Mouse (Mus musculus) embryonic facial prominence, embryonic 12.5 days (tissue): ENCODE measurements around the gene Gm20696. TPM values are rescaled to one million over a fixed set of nuclear protein-coding genes. Genes with fewer than 3 reads are reported as not detected.

ENCODE experiments used
- ATAC-seq: fragments of 200-750 bp; cut with Nextera tagmentation; 2 replicates; pipeline ENCODE4 v1.8.0; 2017; ENCODE audit not compliant: insufficient number of reproducible peaks, insufficient read depth, low FRiP score, low TSS enrichment
- H3K27ac ChIP-seq: fragments of 300-500 bp; sonication (generic); 2 replicates; pipeline ENCODE4 v1.5.1; 2016; ENCODE audit warnings: mild to moderate bottlenecking
- H3K27me3 ChIP-seq: fragments of 300-500 bp; sonication (generic); 2 replicates; pipeline ENCODE4 v1.6.1; 2016; ENCODE audit warnings: mild to moderate bottlenecking, moderate library complexity
- H3K36me3 ChIP-seq: fragments of 300-500 bp; sonication (generic); 2 replicates; pipeline ENCODE4 v1.6.1; 2016; ENCODE audit warnings: mild to moderate bottlenecking
- H3K4me1 ChIP-seq: fragments of 300-500 bp; sonication (generic); 2 replicates; pipeline ENCODE4 v1.6.1; 2016
- H3K4me2 ChIP-seq: fragments of 300-500 bp; sonication (generic); replicated peaks from 2 replicates; pipeline ENCODE4 v1.6.1; 2016; ENCODE audit warnings: mild to moderate bottlenecking, moderate library complexity
- H3K4me3 ChIP-seq: fragments of 300-500 bp; sonication (generic); 2 replicates; pipeline ENCODE4 v1.5.1; 2016; ENCODE audit warnings: mild to moderate bottlenecking
- H3K9ac ChIP-seq: fragments of 300-500 bp; sonication (generic); 2 replicates; pipeline ENCODE4 v1.6.1; 2016; ENCODE audit warnings: mild to moderate bottlenecking, moderate library complexity
- H3K9me3 ChIP-seq: fragments of 300-500 bp; sonication (generic); 2 replicates; pipeline ENCODE4 v1.6.1; 2016; ENCODE audit warnings: mild to moderate bottlenecking, moderate library complexity
- WGBS: fragments of 180-500 bp; shearing (Covaris S2); methylation state at CpG from one replicate; pipeline ENCODE4 v1.1.7; 2016; 5-methylcytosine and 5-hydroxymethylcytosine counted together
- polyA plus RNA-seq: library from polyadenylated mRNA; unstranded; fragments of >200 nt; fragmentation: Nextera tagmentation; extraction: Ambion mirVana; gene quantifications from 2 replicates; pipeline ENCODE4 v1.2.1, GENCODE M21; 2016

The Gm20696 gene
- polyA plus RNA-seq, 1 experiment from 2014 or later = 7.5 TPM

- no peaks in the 10 kb centered on the region for H3K9me3 ChIP-seq
- H3K4me1 ChIP-seq = peaks cover 30% of the 10 kb centered on the region
- H3K4me3 ChIP-seq = no peak overlapping the region
- H3K27me3 ChIP-seq = no peaks in the 10 kb centered on the region
- H3K36me3 ChIP-seq = no peaks in the 10 kb centered on the region
- 69% methylated on average over 1 of the region's 1 CpGs for WGBS
- no peak overlapping the region for H3K4me2 ChIP-seq
- no peak overlapping the region for H3K9ac ChIP-seq
- H3K27ac ChIP-seq = no peak overlapping the region
- no peak for ATAC-seq
Observed at GRCm38 (mm10) chr6:99277251-99277650, 389.3 kb downstream of the Gm20696 start.

DNA sequence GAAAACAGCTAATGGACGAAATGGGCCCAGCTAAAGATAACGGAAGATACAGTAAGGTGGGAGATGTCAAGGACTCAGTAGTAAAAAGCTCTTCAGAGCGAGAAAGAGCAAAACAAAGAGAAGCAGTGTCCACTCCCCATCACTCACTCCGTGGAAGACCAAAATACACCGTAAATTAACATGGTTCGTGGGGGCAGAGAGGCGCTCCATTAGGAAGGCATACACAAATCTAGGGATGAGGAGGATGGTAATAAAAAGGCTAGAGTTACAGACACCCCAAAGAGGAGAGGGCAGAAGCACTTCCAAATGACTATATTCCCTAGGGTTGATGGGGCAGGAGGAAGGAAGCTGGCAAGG lies 390.3 kb downstream of the Gm20696 start:
- WGBS = 74% methylated on average over 7 of the region's 7 CpGs
- no peak overlapping the region for H3K4me3 ChIP-seq
- no peak overlapping the region for H3K4me2 ChIP-seq
- no peaks in the 10 kb centered on the region for H3K36me3 ChIP-seq
- peaks cover 39% of the 10 kb centered on the region for H3K4me1 ChIP-seq
- no peaks in the 10 kb centered on the region for H3K9me3 ChIP-seq
- no peak overlapping the region for H3K9ac ChIP-seq
- H3K27ac ChIP-seq = no peak overlapping the region
- ATAC-seq = no peak
- H3K27me3 ChIP-seq = no peaks in the 10 kb centered on the region

GRCm38 (mm10) chr6:99275381-99276296 lies 391.0 kb downstream of the Gm20696 start:
- Histone ChIP-seq H3K4me1 (peaks cover 45% of the 10 kb centered on the region), H3K4me3 (no peak overlapping the region), H3K27ac (no peak overlapping the region), H3K9me3 (no peaks in the 10 kb centered on the region), H3K4me2 (no peak overlapping the region), H3K27me3 (no peaks in the 10 kb centered on the region), H3K36me3 (no peaks in the 10 kb centered on the region), H3K9ac (no peak overlapping the region)
- 44% methylated on average over 21 of the region's 21 CpGs for WGBS
- no peak for ATAC-seq

- no peak for ATAC-seq
- Histone ChIP-seq H3K36me3 (no peaks in the 10 kb centered on the region), H3K27ac (no peak overlapping the region), H3K4me1 (peaks cover 53% of the 10 kb centered on the region), H3K4me2 (no peak overlapping the region), H3K9me3 (no peaks in the 10 kb centered on the region), H3K4me3 (no peak overlapping the region), H3K9ac (no peak overlapping the region), H3K27me3 (no peaks in the 10 kb centered on the region)
- 88% methylated on average over 5 of the region's 5 CpGs for WGBS
Observed at GRCm38 (mm10) chr6:99274667-99275066, 391.9 kb downstream of the Gm20696 start.

- Histone ChIP-seq H3K4me3 (no peak overlapping the region), H3K36me3 (no peaks in the 10 kb centered on the region), H3K4me2 (no peak overlapping the region), H3K27me3 (no peaks in the 10 kb centered on the region), H3K27ac (no peak overlapping the region), H3K9ac (no peak overlapping the region), H3K9me3 (no peaks in the 10 kb centered on the region), H3K4me1 (peaks cover 56% of the 10 kb centered on the region)
- WGBS = 67% methylated on average over 6 of the region's 6 CpGs
- no peak for ATAC-seq
Observed at GRCm38 (mm10) chr6:99274222-99274621, 392.4 kb downstream of the Gm20696 start.

DNA sequence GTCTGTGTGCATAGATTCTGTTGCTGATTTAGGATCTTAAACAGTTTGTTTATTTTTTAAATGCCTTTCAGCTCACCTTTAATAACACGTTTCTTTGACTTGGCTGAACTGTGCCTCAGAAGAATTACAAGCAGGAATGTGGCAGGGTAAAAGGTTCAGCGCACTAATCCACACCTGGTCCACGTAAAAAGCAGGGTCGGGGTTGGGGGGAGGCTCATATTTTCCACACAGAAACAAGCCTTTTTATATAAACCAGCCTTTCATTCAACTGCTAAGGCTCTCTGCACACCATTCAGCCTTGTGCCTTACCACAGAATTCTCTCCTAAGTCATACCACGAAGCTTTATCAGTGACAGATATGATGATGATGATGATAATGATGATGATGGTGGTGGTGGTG lies 393.4 kb downstream of the Gm20696 start:
- Histone ChIP-seq H3K4me1 (peaks cover 66% of the 10 kb centered on the region), H3K9me3 (no peaks in the 10 kb centered on the region), H3K4me2 (no peak overlapping the region), H3K27ac (no peak overlapping the region), H3K4me3 (no peak overlapping the region), H3K27me3 (no peaks in the 10 kb centered on the region), H3K36me3 (no peaks in the 10 kb centered on the region), H3K9ac (no peak overlapping the region)
- 34% methylated on average over 5 of the region's 5 CpGs for whole genome bisulfite sequencing
- ATAC-seq = no peak

DNA sequence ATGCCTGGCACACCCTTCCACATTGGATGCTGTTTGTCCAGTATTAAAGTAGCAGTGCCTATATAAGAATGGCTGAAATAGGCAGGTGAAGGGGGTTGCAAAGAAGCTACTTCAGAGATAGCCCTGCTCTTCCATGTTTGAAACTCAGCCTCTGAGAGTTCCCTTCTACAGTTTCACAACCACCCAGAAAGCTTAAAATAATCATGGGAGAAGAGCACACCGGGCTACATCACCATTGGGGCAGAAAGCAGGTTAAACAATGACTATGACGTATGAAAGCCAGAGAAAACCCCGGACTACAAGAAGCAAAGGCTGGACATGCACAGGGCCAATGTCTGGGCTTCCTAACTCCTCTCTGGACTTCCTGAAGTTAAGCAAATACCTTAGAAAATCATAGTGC lies 394.4 kb downstream of the Gm20696 start:
- Histone ChIP-seq H3K9me3 (no peaks in the 10 kb centered on the region), H3K27me3 (no peaks in the 10 kb centered on the region), H3K4me1 (peaks cover 69% of the 10 kb centered on the region), H3K36me3 (no peaks in the 10 kb centered on the region), H3K4me2 (no peak overlapping the region), H3K27ac (no peak overlapping the region), H3K9ac (no peak overlapping the region), H3K4me3 (no peak overlapping the region)
- WGBS = 83% methylated on average over 3 of the region's 3 CpGs
- no peak for ATAC-seq

DNA sequence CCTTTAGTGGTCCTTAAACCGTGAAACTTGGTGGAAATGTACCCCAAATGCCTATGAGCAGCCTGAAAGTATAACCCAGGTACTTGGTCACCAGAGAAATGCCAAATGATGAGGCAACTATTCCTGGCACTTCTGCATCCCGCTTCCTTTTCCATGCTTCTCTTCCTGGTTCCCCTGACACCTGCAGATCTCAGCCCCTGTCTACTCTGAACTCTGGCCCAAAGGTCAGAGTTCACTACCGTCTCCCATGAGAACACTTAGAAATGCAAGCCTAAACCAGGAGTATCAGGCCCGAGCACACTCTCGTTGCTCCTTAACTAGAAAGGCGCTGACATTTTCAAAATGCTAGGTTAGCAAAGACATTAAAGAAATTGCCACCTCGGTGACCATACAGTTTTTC lies 394.9 kb downstream of the Gm20696 start:
- Histone ChIP-seq H3K9me3 (no peaks in the 10 kb centered on the region), H3K27me3 (no peaks in the 10 kb centered on the region), H3K4me2 (no peak overlapping the region), H3K36me3 (no peaks in the 10 kb centered on the region), H3K27ac (no peak overlapping the region), H3K4me1 (peaks cover 71% of the 10 kb centered on the region), H3K9ac (no peak overlapping the region), H3K4me3 (no peak overlapping the region)
- 61% methylated on average over 7 of the region's 7 CpGs for WGBS
- ATAC-seq = no peak

DNA sequence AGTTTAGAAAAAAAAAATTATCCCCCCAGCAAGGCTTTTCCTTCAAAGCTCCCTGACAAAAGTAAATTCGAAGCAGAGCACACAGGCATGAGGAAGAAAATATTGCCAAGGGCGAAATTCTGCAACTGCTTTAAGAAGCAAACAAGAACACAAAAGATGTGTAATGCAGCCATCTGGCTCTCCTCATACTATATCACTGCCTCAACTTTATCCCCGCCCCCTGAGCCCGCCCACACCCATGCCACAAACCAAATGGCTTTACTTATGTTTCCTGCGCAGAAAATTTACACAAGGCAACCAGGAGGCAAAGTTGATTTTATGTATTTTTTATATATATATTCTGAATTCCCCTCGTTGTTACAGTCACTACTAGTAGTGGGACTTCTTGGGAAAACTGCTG lies 396.7 kb downstream of the Gm20696 start:
- H3K4me1 ChIP-seq = peaks cover 79% of the 10 kb centered on the region
- H3K9me3 ChIP-seq = no peaks in the 10 kb centered on the region
- H3K27ac ChIP-seq = 0 out of 2 replicates have a peak overlapping the region, but pooled peaks have one; percentile 31
- no peak overlapping the region for H3K4me3 ChIP-seq
- no peak overlapping the region for H3K9ac ChIP-seq
- no peak for ATAC-seq
- H3K27me3 ChIP-seq = no peaks in the 10 kb centered on the region
- 39% methylated on average over 6 of the region's 6 CpGs for WGBS
- H3K36me3 ChIP-seq = no peaks in the 10 kb centered on the region
- no peak overlapping the region for H3K4me2 ChIP-seq

- peaks cover 79% of the 10 kb centered on the region for H3K4me1 ChIP-seq
- 51% methylated on average over 20 of the region's 20 CpGs for WGBS
- H3K27me3 ChIP-seq = 0 out of 2 replicates have a peak, but pooled peaks cover 3% of the 10 kb centered on the region
- no peak overlapping the region for H3K9ac ChIP-seq
- no peaks in the 10 kb centered on the region for H3K36me3 ChIP-seq
- no peak overlapping the region for H3K4me2 ChIP-seq
- no peak overlapping the region for H3K4me3 ChIP-seq
- H3K27ac ChIP-seq = 0 out of 2 replicates have a peak overlapping the region, but pooled peaks have one; percentile 11
- H3K9me3 ChIP-seq = no peaks in the 10 kb centered on the region
- ATAC-seq = no peak; the same call in 1 of the 2 replicates
Observed at GRCm38 (mm10) chr6:99268171-99269061, 398.2 kb downstream of the Gm20696 start.

DNA sequence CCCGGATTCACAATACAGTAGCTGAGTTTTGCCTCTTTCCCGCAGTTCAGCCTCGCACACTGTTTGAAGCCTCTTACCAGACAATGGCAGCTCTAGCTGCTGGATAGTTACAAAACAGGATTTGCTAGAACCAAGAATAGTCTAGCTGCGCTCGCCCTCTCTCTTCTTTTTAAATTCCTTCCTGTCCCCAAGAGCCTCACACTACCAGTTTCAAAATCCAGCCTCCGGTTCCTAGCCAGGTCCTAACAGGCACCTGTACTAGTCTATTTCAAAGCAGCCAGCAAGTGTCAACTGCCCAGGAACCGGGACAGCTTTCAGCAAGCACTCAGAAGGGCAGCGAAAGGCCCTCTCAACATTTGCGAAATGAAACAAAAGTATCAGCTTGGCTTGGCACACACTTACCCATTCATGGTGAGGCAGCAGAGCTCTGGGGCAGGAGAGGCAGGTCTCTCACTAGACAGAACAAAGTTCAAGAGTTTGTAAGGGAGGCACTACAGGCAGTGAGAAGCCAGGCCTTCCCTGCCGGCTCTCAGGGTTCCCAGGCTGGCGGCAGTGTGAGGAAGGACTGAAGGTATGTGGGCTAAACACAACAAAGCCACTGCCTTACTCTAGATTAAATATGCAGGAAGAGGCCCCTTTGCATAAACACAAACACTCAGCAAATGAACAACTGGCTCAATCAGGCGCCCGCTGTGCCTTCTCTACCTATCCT lies 400.5 kb downstream of the Gm20696 start:
- no peak overlapping the region for H3K9ac ChIP-seq
- no peaks in the 10 kb centered on the region for H3K36me3 ChIP-seq
- 18% methylated on average over 13 of the region's 13 CpGs for WGBS
- no peak overlapping the region for H3K4me3 ChIP-seq
- peak overlapping the region; percentile 68 for H3K27ac ChIP-seq
- H3K4me1 ChIP-seq = peaks cover 82% of the 10 kb centered on the region
- peak overlapping the region; percentile 18 for H3K4me2 ChIP-seq
- no peaks in the 10 kb centered on the region for H3K9me3 ChIP-seq
- H3K27me3 ChIP-seq = 0 out of 2 replicates have a peak, but pooled peaks cover 3% of the 10 kb centered on the region
- no peak for ATAC-seq
